Mouse (Mus musculus) adrenal gland (tissue): ENCODE measurements around the gene Gm26897.

ENCODE experiments used
- intact Hi-C: fragments of 180-260 bp; cut with DNase I; formaldehyde crosslinking; loops from one replicate; pipeline ENCODE4 v1.15.1; 2025

Gm26897 gene

DNA sequence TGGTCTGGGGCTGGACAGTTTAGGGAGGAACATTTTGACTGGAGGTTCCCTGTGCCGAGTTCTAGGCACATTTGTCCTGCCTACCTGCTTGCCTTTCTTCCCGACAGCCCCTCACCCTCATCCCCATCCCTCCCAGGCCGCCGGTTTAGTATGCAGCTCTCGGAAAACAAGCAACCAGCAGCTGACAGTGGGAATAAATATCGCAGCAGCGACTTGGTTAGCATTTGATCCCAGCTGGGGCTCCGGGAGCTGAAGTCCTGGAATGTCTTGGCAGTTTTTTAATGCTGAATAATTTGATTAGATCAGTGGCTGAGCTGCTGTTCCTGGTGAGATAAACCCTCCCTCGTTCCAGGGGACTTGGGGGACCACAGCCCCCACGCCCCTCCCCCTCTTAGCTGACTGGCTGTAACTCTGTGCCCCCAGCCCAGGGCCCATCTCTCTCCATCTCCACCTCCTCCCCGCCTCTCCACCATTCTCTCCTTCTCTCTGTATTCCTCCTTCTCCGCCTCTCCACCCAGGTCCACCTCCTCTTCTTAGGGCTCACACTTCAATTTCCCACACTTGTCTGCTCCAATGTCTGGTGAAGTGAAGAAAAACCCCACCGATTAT lies 8.7 kb downstream of the Gm26897 start:
- intact Hi-C loops = no loop called here

DNA sequence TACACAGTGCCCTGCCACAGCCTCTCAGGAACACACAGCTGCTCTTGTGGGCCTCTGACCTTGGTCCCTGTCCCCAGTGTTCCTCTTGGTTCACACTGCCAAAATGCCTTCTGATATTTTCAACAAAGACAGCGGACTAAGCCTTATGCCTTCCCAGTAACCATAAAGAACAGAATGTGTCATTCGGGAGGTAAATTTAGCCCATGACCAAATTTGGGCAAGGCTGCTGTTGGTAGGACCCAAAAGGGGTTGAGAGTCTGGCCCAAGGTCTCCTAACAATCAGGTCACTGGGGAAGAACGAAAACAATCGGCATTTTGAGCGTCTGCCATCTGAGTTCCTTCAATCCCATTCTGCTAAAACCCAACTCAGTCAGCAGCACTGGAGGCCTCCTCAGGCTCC lies 15.9 kb downstream of the Gm26897 start:
- intact Hi-C loops = no loop called here

DNA sequence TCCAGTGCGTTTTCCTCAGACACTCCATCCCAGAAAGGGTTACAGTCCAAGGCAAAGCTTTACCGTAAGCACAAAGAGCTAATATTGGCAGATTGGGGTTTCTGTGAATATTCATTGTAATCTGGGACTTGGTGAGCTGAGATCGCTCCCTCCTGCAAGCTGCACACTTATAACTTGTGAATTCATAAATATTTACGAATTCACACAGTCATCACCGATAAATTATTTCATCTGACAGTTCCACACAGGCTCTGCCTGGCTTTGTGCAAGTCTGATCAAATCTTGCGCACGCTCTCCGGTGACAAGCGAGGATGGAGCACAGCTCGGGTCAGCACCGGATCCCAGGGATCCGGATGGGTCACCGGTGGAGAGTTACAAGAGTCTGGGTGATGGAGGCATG lies 16.4 kb downstream of the Gm26897 start:
- intact Hi-C loops = no loop called here

DNA sequence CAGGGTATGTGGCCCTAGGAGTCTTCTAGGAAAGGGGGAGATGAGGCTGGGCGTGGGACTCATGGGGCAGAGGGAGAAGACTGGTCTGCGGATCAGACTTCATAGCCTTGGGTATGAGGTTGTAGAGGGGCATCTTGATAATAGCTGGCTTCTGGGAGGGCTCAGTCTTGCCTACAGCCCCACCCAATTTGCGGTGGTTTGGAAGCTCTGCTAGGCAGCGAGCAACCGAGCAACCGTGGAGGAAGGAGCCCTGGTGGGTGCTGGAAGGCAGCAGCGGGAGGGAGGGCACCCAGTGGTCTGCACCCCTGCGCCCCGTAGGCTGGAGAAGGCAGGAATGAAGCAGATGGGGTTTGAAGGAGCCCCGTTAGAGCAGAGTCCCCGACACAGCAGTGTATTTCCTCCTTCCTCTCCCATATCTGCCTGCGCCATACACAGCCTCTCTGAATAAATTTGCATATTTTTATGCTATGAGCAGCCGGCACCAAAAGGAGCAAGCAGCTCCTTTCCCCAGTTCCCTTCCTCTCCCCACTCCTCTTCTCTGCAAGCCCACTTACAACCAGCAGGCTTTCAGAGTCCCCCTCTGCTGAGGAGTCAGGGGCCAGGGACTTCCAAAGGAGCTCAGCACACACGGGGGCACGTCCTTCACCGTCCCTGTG lies 20.9 kb downstream of the Gm26897 start:
- intact Hi-C loops = no loop called here

DNA sequence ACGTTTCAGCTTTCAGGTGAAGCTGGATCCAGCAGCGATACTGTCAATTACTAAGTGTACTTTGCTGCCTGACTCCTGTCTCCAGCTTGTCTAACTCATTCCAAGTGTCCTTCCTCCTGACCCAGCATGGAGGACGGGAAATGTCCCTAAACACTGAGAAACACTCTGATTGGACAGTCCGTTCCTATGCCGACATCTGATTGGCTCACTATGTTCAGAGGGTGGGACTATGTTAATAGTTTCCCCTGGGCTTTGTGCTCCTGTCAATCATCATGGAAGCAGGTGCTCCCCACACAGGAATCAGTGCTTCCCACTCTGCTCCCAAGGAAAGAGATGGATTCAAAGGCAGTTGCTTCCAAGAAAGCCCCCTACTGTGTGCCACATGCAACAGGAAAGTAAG lies 21.6 kb downstream of the Gm26897 start:
- intact Hi-C loops = no loop called here

DNA sequence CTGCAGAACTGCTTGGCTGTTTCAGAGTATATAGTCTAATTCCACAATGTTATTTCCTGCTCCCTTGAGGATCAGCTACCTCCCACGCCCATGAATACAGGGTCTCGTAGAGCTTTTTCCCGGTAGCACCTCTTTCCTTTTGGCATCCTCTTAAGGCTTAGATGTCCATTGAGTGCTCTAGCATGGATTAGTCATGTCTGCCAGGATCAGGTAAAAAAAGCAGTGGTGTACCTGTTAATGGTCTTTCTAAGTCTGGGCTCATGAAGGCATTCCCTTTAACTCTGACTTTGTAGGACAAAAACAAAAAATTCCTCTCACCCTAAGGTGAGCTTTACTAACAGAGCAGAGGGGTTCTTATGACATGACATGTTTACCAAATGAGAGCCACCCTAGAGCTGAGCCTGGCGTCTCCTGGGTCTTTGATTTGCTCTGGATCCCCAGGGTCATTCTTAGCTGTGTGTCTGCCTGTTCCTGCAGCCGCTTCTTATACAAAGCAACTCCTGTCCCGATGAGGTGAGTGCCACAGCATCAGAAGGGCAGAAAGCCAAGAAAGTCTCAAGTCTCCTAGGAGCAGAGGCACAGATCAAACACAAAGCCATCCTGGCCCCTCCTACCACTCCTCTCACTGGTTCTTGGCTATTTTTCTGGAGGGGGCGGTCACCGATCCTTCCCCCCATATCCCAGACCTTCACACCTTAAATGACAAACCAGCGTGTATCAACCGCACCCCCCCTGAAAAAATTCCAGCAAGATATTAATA lies 27.2 kb downstream of the Gm26897 start:
- intact Hi-C loops = no loop called here

DNA sequence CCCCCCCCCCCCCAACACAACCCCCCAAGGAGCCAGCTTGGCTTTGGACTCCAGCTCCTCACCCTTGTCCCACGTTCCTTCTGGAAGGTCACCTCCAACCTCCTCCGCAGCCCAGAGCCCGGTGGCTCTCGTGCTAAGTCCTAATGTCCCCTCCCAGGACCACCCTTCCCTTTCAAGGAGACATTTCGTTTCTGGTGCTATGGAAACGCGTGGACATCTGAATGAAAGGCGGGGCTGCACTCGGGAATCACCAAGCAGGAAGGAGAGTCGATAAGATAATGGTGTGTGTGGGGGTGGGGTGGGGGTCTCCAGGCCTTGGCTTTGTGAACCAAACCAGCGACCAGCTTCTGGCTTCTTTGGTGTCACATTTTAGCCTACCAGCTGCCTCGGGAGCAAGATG lies 27.9 kb downstream of the Gm26897 start:
- intact Hi-C loops = no loop called here

DNA sequence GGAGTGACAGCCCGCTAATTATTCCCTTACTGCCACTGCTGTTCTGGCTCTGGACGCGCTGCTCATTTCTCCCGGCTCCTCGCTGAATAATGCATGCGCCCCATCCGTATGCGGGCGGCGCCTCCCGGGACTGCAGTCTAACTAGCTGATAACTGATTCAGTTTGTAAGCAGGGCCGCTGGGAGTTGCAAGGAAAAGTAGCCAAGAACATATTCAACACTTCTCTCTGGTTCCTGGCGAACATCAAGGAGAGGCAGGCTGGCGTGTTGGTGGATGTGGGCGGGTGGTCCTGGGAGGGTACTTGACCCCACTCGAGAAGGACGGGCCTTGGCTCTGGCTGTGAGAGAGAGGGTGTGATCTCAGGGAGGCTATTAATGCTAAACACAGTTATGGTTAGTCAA lies 28.4 kb downstream of the Gm26897 start:
- intact Hi-C loops = no loop called here

DNA sequence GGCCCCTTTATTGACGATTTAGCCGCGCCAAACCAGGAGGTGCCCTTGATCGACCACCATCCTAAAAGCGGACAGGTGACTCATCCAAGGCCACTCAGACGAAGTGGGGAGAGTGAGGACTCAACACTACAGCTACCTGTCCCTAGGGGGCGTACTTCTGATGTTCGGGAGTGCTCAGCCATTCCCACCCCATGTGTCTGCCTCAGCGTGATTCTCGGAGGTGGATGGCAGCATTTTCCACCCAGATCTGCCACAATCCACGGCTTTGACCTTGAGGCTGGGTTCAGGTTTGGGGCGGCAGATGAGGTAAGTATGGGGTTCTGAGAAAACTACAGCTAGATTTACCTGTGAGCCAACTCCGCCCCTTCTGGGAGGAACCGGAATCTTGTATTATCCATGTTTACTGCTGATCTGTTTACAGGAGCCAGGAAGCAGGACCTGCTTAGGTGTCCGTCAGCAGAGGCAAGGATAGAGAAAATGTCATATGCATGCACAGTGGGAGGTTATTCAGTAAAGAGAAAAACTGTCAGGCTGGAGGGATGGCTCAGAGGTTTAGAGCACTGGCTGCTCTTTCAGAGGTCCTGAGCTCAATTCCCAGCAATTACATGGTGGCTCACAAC lies 32.1 kb downstream of the Gm26897 start:
- intact Hi-C loops = no loop called here

DNA sequence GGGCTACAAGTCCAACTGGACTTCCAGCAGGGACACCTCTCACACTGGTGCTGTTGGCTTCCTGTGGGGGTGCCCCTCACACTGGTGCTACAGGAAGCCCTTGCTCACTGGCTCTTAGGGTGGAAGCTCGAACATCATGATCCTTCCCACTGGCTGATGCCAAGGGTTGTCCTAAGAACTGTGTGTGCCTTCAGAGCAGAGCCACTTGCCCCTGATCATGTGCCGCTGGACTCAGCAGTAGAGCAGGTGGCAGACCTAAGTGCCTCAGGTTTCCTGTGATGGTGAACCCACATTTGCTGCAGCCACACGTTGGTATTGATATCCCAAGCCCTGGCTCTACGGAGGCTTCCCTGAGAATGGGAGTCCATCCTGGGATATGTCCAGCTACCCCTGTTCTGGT lies 33.0 kb downstream of the Gm26897 start:
- intact Hi-C loops = no loop called here

DNA sequence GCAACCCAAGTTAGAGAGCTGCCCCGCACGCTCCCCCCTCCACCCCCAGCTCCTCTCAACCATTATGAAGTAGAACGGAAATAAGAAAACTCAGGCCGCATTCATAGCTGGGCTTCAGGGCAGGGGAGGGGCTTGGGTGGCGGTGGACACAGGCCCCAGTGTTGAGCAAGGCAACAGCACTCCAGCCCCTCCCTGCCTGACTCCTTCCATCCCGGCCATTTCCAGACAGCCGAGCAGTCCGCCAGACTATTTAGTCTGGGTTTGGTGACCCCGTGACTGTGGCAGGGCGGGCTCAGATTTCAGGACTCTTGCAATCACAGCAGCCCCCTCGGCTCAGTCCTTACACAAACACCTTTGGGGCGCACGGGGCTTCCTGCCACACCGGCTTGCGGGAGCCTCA lies 36.5 kb downstream of the Gm26897 start:
- intact Hi-C loops = no loop called here

DNA sequence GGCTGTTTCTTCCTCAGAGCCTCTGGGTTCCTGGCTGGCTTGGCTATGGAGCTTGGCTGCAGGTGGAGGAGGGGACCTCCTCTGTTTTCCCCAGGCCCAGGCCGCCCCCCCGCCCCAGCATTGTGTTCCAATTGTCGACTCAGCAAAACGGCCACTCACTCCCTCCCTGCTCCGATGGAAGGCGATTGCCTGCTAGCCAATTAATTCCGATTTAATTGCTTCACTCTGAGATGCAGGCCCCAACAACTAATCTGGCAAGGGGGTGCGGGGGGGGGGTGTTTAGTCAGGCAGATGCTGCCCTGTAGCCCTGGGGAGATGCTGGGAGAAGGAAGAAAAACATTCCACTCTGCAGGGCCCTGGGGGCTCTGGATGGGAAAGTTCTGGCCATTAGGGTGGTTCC lies 38.4 kb downstream of the Gm26897 start:
- intact Hi-C loops = no loop called here

DNA sequence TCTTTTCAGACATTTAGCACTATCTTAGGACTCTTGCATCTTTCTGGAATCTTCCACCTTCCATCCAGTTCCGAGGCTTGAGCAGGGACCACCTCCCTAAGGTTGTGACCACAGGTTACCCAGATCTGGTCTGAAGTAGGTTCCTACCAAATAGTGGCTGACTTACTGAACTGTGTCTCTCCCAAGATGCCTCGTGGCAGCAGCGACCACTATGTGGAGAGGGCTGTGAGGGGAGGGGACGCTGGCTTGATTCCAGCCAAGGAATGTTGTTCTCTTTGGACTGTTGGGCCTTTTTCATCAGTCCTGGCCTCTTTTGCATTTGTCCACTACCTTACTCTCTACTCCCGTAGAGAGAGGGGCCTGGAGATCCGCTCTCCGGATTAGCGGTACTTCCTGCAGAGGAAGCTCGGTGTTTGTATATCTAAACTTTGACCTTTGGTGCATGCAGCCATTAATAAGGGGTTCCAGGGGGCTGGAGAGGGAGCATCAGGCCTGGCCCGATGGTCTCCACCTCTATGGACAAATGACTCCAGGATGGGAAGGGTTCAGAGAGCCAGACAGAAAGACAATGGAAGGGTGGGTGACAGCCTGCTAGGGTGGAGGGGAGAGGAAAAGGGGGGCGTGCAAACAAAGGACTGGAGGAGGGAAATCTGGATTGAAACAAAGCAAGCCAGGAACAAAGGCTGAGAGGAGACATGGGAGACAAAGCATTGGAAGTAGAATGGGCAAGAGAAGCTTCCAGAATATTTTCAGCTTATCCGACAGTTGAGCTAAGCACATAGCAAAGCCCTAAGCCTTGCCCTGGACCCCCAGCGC lies 39.1 kb downstream of the Gm26897 start:
- intact Hi-C loops = no loop called here

DNA sequence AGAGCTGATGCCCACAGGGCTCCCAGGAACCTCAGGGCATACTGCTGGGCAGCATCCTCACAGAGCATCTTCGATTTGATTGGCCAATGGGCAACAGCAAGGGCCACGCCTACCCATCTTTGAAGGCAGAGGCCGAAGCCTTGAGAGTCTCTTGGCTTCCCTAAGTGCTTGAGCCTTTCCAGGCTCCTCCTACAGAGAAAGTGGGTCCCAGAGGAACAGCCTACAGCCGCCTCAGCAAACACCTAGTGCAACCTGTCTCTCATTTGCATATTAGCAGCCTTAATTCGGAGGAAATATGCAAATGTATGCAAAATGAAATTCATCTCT lies 39.6 kb downstream of the Gm26897 start:
- intact Hi-C loops = no loop called here

DNA sequence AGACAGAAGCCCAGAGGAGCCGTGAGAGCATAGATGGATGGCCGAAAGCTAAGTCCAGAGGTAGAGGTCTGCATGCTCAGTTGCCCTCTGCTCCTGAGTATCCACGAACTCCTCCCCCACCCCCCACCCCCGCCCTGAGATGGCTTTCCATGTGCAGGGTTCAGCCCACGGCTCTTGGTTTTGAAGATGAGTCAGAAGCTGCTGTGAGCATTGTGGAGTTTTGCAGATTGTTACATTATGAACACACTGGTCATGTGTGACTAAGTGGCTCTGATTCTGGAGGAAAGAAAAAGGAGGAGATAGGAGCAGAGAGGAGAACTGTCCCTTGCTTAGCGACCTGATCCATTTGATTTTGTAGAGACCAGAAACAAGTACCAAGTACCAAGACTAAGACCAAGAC lies 42.5 kb downstream of the Gm26897 start:
- intact Hi-C loops = no loop called here

DNA sequence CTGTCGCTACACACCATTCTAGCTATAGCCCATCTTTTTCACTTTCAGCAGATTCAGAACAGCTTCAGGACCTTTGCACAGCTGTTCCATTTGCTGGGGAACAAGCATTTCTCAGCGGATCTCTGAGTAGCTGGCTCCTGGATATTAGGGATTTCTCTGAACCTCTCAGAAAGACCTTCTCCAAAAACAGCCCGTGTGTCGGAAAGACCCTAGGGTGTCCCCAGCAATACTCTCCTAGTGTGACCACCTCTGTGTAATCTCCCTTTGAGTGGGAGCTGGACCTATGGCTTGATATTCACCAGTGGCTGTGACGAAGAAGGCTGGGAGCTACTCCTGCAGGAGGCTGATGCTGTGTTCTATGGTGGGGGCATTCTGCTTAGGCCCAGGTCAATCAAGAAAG lies 44.4 kb downstream of the Gm26897 start:
- intact Hi-C loops = no loop called here

DNA sequence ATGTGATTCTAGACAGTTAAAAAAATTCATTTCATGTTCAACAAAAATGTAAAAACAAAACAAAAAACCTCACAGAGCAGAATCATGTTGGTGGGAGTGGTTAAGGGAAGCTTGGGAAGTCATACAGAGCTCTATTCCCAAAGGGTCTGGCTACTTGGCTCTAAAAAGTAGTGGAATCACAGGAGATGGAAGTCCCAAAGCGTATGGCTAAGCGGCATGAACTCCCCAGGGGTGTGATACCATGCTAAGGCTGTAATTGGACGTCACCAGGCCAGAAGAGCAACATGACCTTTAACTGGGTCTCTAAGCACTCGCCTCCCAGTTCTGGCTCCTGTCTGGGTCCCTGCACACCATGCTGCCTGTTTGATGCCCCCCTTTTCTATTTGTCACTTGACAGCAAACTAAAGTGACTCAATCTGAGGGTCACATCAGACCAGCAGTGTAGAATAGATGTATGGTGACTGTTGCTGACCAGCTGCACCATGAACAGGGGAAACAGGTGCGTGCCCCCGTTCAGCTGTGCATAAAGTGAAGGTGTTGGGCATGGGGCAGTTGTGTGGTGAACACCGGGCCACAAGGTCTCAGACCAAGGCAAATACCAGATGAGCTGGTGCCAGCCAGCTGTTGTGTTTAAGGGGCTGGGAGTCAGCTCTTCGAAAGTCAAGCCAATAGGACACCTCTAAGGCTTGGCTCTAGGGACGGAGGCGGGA lies 46.2 kb downstream of the Gm26897 start:
- intact Hi-C loops = no loop called here
